Mouse (Mus musculus) spleen, postnatal 36 days (tissue): ENCODE results near the gene Gm7356.
"Not testable (repeated sequence)": the region's sequence is repeated elsewhere in the genome, so short reads cannot be mapped to it uniquely, and the experiment has no call there.

ENCODE experiments used
- DNase-seq, 2 experiments: peaks; one replicate each; pipeline ENCODE4 v3.0.0; 2022; ENCODE audit warnings: low spot score in 2 of 2, mixed read lengths in 1 of 2

Gm7356 gene

DNA sequence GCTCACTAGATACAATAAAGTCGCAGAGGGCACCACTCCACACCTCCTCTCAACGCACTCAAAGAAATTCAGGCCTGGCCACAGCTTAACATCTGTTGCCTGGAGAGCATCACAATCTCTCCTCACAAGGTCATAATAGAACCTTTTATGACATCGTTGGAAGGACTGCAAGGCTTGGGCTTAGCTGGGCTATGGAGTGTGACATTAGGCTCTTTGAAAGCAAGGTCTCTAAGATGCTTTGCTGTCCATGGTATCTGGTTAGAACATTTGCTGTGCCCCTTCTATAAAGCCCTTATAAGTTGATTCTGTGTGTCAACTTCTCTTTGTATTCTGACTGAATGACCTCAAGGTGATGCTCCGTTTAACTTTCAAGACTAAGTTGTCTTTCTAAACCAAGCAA, at the start of gene Gm7356:
Gene Gm7356 (minus strand): TSS at position 101 of the 400 bp plus-strand sequence.
- not testable (repeated sequence) for DNase-seq

DNA sequence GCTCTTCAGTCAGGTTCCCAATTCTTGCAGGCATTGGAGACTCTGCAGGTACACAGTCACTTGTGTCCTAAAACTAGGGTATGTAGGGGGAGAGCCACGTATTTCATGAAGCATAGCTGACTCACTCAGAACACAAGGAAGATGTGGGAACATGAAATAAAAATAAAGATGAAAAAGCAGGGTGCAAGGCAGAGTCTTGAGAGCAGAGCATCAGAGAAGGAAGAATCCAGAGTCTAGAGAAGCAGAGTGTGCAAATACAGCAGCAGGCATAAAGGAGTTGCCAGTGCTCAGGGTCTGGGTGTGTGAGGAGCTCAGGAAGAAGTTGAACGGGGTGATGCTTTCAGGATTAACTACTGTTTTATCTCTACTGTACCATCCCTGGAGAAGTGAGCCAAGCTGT, 38.4 kb upstream of the Gm7356 start:
- DNase-seq, result not testable (repeated sequence)

DNA sequence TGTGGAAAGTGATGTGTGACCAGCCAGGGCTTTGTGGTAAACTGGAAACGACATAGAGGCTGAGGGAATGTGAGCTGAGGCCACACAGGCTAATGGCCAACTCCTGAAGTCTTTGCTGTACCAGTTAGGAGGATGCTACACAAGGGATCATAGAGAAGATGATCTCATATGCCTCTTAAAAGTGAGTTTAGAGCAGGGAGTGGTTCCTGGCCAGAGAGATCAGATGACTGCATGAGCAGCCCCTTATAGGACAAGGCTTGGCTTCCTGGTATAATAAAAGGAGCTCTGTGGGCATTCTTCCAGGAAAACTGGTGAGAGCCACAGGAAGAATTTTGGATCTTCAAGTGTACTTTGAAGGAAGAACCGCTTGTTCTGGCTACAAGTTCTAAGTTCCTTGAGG, 33.5 kb upstream of the Gm7356 start:
- DNase-seq, result not testable (repeated sequence)

DNA sequence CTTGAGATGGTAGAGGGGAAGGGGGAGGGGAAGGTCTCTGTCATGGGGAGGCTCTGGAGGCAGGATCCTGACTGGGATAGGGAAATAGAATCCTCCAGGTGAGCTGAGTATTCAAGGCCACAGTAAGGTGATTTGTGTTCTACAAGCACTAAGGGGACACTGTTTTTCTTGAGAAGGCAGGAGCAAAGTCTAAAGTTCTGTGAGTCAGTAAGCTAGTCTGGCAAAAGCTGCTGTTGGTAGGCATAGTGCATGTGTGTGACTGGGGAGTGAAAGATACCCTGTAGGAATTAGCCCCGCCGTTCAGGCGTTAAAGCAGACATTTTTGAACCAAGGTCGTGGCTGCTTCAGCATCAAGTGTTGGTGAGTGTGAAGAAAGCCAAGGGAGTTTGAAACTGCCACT, 32.6 kb upstream of the Gm7356 start:
- not testable (repeated sequence) for DNase-seq

DNA sequence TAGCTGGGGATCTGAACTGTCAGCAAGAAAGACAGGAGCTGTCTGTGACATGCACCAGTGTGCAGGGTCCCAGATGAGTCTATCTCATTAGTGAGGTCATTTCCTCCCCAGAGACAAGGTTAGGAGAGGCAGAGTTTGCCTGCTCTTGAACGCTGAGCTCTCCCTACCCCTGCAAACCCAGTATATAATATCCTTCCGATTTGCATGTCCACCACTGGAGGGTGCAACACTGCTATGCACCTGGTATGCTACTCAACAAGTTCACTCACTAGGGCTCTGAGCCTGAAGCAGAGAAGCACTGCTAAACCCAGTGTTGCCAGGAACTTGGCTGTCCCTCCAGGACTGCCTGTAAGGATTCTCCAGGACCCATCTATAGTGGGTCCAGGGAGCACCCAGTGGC, 10.1 kb downstream of the Gm7356 start:
- DNase-seq, result not testable (repeated sequence)

DNA sequence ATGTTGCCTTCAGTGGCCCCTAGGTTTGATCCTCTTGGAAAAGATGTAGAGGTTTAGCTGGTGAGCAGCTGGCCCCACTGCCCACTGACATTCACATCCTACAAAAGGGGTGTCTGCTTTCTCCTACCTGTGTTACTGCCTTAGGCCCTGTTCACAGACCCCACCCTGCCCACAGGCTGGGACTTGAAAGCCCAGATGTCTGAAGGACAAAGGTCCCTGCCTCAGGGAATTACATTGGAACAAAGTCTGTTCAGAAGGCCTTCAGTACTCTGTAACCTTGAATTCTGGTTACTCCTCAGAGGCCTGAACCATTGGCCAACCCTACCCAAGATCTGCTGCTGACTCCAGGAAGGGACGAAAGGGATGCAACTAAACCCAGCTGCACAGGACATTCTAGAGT, 15.8 kb downstream of the Gm7356 start:
- DNase-seq, result no peak

DNA sequence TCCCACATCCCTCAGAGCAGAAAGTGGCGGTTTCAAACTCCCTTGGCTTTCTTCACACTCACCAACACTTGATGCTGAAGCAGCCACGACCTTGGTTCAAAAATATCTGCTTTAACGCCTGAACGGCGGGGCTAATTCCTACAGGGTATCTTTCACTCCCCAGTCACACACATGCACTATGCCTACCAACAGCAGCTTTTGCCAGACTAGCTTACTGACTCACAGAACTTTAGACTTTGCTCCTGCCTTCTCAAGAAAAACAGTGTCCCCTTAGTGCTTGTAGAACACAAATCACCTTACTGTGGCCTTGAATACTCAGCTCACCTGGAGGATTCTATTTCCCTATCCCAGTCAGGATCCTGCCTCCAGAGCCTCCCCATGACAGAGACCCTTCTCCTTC, 32.7 kb downstream of the Gm7356 start:
- not testable (repeated sequence) for DNase-seq

DNA sequence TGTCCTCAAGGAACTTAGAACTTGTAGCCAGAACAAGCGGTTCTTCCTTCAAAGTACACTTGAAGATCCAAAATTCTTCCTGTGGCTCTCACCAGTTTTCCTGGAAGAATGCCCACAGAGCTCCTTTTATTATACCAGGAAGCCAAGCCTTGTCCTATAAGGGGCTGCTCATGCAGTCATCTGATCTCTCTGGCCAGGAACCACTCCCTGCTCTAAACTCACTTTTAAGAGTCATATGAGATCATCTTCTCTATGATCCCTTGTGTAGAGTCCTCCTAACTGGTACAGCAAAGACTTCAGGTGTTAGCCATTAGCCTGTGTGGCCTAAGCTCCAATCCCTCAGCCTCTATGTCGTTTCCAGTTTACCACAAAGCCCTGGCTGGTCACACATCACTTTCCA, 33.6 kb downstream of the Gm7356 start:
- not testable (repeated sequence) for DNase-seq

DNA sequence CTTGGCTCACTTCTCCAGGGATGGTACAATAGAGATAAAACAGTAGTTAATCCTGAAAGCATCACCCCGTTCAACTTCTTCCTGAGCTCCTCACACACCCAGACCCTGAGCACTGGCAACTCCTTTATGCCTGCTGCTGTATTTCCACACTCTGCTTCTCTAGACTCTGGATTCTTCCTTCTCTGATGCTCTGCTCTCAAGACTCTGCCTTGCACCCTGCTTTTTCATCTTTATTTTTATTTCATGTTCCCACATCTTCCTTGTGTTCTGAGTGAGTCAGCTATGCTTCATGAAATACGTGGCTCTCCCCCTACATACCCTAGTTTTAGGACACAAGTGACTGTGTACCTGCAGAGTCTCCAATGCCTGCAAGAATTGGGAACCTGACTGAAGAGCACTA, 38.5 kb downstream of the Gm7356 start:
- not testable (repeated sequence) for DNase-seq

DNA sequence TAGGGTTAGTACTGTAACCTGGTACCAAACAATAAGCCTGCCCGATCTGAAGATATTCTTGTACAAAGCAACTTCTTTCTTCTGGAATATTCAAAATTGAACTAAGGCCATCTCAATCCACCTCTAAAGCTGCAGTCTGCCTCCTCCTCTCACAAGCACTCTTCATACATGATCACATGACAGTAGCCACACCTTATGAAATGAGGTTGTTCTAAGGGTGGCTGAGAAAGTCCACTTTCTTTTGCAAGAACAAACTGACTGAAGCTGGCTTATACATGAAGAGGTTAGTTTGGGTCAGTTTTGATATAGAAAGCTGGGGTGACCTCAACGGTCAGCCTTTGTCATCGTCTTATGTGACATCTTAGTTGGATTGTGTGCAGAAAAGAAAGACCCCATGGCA, 41.3 kb downstream of the Gm7356 start:
- DNase-seq, result not testable (repeated sequence)

DNA sequence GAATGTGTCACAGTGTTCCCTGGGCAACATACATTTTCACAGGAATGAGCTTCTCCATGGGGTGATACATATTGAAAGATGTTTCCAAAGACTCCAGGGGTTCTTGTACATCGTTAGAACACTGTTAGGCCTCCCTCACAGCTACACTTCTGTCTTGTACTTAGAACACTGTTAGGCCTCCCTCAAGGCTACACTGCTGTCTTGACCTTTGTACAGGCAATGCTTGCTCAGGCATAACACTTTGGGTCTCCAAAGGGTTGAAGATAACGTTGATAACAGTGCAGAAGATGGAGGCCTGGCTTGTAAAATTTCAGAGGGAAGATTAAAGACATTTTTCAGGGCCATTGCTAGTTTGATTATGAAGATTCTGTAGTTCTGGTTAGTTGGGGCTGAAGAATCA, 45.4 kb downstream of the Gm7356 start:
- DNase-seq, result not testable (repeated sequence)

DNA sequence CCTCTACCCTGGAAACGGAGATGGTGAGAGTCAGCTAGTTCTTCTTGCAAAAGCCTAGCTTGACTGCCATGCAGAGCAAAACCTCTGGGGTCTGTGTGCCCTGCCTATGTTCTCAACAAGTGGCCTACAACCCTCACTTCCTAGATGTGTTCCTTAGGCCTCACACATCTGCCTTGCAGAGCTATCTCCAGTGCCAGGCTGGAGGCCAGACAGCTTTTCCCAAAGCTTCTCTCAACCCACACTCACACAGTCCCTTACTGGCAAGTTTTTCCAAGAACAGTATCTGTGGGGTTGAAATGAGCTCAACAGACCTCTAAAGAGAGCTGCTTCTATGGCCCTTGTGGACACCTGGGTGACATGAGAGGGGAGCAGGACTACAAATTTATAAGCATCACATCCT, 51.9 kb downstream of the Gm7356 start:
- DNase-seq, result not testable (repeated sequence)
